Mouse (Mus musculus): ENCODE data around the gene Trim65.

- TF ChIP-seq POLR2A (IDR thresholded peaks at IDR 0.05; ENCODE audit: control insufficient read depth, low read depth, low read length): no peak; the same call in 1 of the 2 replicates
- TF ChIP-seq CTCF (IDR thresholded peaks at IDR 0.05; ENCODE audit: control insufficient read depth, insufficient read depth, insufficient replicate concordance, low read depth, low read length): no peak
Observed at GRCm38 (mm10) chr11:116100385-116100784, 30.5 kb downstream of the Trim65 start.

All from testis, adult 2 months (tissue).